Mouse (Mus musculus): Measurements from ENCODE around the gene Cxcl5.
"Not testable (repeated sequence)": the region's sequence is repeated elsewhere in the genome, so short reads cannot be mapped to it uniquely, and the experiment has no call there.

Cxcl5 gene

DNA sequence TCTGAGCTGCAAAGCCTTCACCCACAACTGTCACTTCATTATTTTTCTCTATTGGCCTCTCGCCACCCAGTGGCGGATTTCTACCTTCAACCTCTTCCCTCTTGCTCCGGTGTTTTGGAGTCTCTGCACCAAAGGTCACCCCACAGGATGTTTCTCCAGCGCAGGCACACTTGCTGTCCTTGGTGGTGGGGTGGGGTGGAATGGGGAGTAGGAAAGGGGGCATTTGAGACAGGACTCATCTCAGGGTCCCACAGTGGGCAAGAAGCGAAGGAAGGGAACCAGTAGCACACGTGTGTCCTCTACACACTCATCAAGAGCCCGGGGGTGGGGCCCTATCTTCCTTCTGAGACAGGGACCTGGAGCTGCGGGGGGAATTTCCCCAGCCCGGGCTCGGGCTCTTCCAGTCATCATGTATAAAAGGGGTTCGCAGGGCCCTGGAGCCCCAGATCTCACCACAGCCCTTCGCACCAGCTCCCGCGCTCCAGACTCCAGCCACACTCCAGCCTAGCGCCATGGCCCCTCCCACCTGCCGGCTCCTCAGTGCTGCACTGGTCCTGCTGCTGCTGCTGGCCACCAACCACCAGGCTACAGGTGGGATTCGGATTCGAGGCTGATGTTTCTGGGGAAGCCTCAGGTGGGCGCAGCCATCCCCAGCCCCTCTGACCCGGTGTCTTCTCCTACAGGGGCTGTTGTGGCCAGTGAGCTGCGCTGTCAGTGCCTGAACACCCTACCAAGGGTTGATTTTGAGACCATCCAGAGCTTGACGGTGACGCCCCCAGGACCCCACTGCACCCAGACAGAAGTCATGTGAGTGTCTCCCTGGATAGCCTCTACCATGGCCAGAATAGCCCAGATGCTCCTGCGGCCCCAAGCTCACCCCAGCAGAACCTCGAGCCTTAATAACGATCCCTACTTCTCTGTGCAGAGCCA lies 26.8 kb downstream of the Cxcl5 start, which contains the start of gene Cxcl3:
Gene Cxcl3, plus strand, starts transcription at position 445 of the 930 bp plus-strand sequence.
- peak; percentile 66 for DNase-seq

DNA sequence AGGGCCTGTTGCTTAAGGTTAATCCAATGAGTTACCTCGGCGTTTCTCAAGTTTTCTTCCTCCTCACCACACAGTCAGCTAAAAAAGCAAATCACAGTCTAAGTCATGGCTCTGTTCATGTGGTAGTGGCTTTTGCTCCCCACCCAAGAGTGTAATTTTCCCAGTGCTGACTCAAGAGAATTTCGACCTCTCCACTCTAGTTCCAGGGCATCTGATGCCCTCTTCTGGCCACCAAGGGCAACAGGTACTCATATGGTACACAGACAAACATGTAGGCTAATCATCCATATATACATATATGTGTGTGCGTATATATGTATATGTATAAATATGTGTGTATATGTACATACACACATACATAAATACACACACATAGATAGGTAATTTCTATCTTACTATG lies 29.0 kb downstream of the Cxcl5 start:
- DNase-seq = no peak

DNA sequence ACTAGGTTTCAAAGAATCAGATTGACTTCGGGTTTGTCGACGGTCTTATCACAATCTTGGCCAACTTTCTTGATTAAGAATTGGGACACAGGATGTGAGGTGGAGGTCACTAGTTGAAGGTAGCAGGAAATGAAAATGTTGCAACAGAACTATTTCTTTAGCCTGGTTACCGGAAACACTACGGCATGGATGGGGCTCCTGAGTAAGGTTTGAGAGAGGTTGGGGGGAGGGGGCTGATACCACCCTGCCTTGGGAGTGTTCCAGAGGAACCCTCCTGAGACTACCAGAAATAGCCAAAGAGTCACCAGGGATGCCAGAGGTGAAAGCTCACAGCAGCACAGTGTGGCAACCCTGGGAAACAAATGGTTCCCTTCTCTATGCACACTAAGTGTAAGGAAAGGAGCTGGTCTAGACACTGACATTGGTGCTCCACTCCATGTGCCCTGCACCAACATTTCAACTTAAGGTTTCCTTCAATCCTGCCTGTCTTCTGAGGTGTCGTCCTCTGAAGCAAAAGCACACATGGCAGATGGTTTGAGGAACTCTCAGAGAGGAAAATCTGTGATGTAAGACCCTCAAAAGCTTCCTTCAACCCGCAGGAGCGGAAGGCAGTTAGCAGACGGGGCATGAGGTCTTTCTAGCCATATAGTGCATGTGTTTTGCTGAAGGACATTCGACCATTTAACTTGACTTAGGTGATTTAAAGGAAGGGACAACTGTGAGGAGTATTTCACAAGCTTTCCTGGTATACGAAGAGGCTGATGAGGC lies 30.3 kb downstream of the Cxcl5 start:
- DNase-seq = no peak

DNA sequence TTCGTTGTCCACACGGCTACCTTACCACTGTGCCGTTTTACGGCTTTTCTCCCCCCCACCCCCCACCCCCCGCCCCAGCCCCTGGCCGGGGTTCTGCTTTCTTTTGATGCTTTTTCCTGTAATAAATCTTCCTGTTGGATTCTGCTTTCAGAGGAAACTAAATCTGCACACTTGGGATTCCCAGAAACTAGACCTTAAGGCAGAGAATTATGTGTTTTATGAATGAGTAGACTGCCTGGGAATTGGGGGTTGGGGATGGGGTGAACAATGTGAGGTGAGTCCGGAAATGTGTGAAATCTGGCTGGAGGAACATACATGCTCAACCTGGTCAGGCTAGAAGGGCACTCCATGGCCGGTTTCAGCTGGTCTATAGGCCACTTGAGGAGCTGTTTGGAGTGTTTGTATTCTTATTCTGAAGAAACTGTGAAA lies 30.9 kb downstream of the Cxcl5 start:
- DNase-seq = no peak

DNA sequence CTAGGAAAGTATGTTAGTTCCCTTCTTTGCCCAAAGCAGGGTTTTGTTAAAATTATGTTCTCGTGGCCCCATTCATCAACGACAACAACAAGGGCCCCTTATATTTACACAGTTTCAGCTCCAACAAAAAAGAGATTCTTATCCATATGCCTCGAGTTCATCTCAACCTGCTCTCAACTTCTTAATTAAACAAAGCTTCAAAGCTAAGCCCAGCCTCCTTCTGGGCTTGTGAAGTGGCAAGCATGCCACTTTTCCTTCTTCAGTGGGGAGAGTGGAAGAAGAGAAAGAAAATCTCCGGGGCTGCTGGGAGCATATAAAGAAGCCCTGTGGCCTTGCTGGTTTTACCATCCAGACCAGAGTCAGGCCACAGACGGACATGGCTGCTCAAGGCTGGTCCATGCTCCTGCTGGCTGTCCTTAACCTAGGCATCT lies 35.0 kb downstream of the Cxcl5 start, which contains the start of gene Cxcl15:
Gene Cxcl15, plus strand, starts transcription at position 340 of the 431 bp plus-strand sequence.
- DNase-seq = no peak

DNA sequence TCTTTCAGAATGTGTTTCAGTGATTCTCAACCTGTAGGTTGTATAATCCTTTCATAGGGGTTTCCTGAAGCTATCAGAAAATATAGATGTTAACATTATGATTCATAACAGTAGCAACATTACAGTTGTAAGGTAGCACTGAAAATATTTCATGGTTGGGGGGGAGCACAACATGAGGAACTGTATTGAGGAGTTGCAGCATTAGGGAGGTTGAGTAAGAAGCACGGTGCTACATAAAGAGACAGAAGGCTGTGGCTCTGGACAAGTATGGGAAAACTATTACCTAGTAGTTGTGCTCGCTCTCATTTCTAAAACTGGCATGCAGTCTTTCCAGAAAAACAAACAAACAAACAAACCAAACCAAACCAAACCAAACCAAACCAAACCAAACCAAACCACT lies 36.2 kb downstream of the Cxcl5 start:
- DNase-seq = not testable (repeated sequence)

DNA sequence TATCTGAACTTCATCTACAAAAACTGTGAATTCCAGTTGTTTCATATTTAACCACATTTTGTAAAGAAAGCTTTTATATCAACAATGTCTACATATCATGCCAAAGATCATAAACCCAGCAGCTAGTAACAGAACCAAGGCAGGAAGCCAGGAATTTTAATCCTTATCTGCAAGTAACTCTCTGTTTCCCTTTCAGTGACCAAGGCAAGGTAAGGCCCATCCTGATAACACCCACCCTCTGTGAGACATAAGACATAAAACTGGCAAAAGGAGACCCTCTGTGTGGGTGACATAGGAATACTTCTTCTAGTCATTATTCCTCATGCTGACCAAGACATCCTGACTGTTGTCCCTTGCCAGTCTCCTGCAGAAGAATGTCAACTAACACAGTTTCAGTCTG lies 45.4 kb downstream of the Cxcl5 start:
- no peak for DNase-seq

DNA sequence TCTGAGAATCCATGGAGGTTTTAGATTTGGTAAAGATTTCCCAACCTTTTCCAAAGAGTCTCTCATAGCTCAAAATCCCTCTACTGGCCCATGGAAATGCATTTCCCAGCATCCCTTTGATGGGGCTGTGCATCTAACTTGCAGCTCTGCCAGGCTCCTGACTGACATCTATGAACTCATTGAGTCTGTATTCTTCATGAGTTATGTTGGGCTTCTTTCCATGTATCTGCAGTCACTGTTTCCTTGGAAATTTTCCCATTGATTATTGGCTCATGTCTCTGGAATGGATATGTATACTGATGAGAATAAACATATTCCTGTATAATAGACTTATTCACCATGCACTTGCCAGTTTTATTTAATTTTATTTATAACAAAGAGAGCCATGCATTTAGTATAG lies 46.9 kb downstream of the Cxcl5 start:
- no peak for DNase-seq

DNA sequence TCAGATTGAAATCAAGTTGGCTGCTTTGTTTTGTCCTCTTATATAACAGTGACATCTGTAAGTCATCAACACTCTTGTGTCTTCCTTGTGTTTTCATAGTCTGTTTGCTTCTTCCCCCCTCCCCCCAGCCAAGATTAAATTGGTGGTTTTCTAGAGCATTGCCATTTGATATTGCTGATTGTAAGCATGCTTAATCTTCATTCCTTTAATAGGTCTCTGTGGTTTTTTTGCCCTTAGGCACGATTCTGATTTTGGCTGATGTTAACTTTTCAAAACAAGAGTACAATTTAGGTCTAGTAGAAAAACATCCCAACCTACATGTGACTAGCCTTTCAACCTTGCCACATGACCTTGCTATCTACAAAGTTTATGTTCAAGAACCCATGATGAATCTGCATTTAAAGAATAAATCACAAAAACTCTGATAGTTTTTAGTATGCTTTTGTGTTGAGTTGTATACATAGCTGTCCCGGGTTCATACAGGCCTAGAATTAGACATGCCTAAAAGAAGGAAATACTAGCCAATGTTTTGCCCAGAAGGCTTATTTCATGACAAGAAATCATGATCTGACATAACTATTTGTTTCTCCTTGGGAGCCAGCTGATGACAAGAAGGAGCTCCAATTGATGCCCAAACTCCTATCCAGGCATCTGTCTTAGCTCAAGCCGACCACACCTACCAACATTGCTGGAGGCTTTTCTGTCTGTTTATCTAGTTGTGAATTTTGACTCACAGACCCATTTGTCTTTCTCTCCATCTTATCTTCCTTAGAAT lies 48.2 kb downstream of the Cxcl5 start:
- DNase-seq = no peak

All from kidney, adult 18-20 months (tissue).